Mouse (Mus musculus): ENCODE results near the gene Krtap4-9. TPM values are rescaled to one million over a fixed set of nuclear protein-coding genes. Genes with fewer than 3 reads are reported as not detected.

The Krtap4-9 gene
- polyA plus RNA-seq, 1 experiment: not detected

Other genes starting within 250 kb of the Krtap4-9 start
- gene Krt40, start 242.0 kb upstream of the Krtap4-9 start, polyA plus RNA-seq (2012; rRNA removed): not detected in 2 replicates
- not detected in 2 replicates for gene Krtap3-3, start 234.3 kb upstream of the Krtap4-9 start, polyA plus RNA-seq (2012; rRNA removed)
- not detected in 2 replicates for gene Krtap3-2, start 228.3 kb upstream of the Krtap4-9 start, polyA plus RNA-seq (2012; rRNA removed)
- not detected in 2 replicates for gene Gm11939, start 225.7 kb upstream of the Krtap4-9 start, polyA plus RNA-seq (2012; rRNA removed)
- not detected in 2 replicates for gene Krtap3-1, start 218.6 kb upstream of the Krtap4-9 start, polyA plus RNA-seq (2012; rRNA removed)
- not detected in 2 replicates for gene Krtap1-5, start 204.2 kb upstream of the Krtap4-9 start, polyA plus RNA-seq (2012; rRNA removed)
- gene Krtap1-4, start 201.5 kb upstream of the Krtap4-9 start, polyA plus RNA-seq (2012; rRNA removed): not detected in 2 replicates
- not detected in 2 replicates for gene Krtap1-3, start 193.9 kb upstream of the Krtap4-9 start, polyA plus RNA-seq (2012; rRNA removed)
- gene Krtap9-3, start 187.1 kb upstream of the Krtap4-9 start, polyA plus RNA-seq (2012; rRNA removed): not detected in 2 replicates
- gene Gm11938, start 181.9 kb upstream of the Krtap4-9 start, polyA plus RNA-seq (2012; rRNA removed): not detected in 2 replicates
- gene Gm11937, start 175.0 kb upstream of the Krtap4-9 start, polyA plus RNA-seq (2012; rRNA removed): not detected in 2 replicates
- not detected in 2 replicates for gene Krtap2-4, start 170.4 kb upstream of the Krtap4-9 start, polyA plus RNA-seq (2012; rRNA removed)
- gene Gm11562, start 164.8 kb upstream of the Krtap4-9 start, polyA plus RNA-seq (2012; rRNA removed): not detected in 2 replicates
- not detected in 2 replicates for gene Krtap4-1, start 157.0 kb upstream of the Krtap4-9 start, polyA plus RNA-seq (2012; rRNA removed)
- not detected in 2 replicates for gene Krtap4-2, start 150.1 kb upstream of the Krtap4-9 start, polyA plus RNA-seq (2012; rRNA removed)
- not detected in 2 replicates for gene Krtap4-7, start 141.1 kb upstream of the Krtap4-9 start, polyA plus RNA-seq (2012; rRNA removed)
- not detected in 2 replicates for gene Gm11555, start 135.0 kb upstream of the Krtap4-9 start, polyA plus RNA-seq (2012; rRNA removed)
- not detected in 2 replicates for gene Gm11563, start 126.2 kb upstream of the Krtap4-9 start, polyA plus RNA-seq (2012; rRNA removed)
- not detected in 2 replicates for gene Krtap4-6, start 119.2 kb upstream of the Krtap4-9 start, polyA plus RNA-seq (2012; rRNA removed)
- gene Gm14190, start 94.5 kb upstream of the Krtap4-9 start, polyA plus RNA-seq (2012; rRNA removed): not detected in 2 replicates
- gene Gm14180, start 50.9 kb upstream of the Krtap4-9 start, polyA plus RNA-seq (2012; rRNA removed): not detected in 2 replicates
- not detected in 2 replicates for gene Gm11595, start 12.3 kb upstream of the Krtap4-9 start, polyA plus RNA-seq (2012; rRNA removed)
- gene Krtap4-8, start 4.5 kb upstream of the Krtap4-9 start, polyA plus RNA-seq (2012; rRNA removed): not detected in 2 replicates
- not detected in 2 replicates for gene Gm11596, start 8.3 kb downstream of the Krtap4-9 start, polyA plus RNA-seq (2012; rRNA removed)
- gene Gm11569, start 13.7 kb downstream of the Krtap4-9 start, polyA plus RNA-seq (2012; rRNA removed): not detected in 2 replicates
- gene Gm11554, start 19.2 kb downstream of the Krtap4-9 start, polyA plus RNA-seq (2012; rRNA removed): not detected in 2 replicates
- gene Krtap4-13, start 24.7 kb downstream of the Krtap4-9 start, polyA plus RNA-seq (2012; rRNA removed): not detected in 2 replicates
- gene Gm11564, start 30.5 kb downstream of the Krtap4-9 start, polyA plus RNA-seq (2012; rRNA removed): not detected in 2 replicates
- gene 2300003K06Rik, start 52.9 kb downstream of the Krtap4-9 start, polyA plus RNA-seq (2012; rRNA removed): not detected in 2 replicates
- gene Krtap4-16, start 66.4 kb downstream of the Krtap4-9 start, polyA plus RNA-seq (2012; rRNA removed): not detected in 2 replicates
- not detected in 2 replicates for gene Gm11568, start 72.7 kb downstream of the Krtap4-9 start, polyA plus RNA-seq (2012; rRNA removed)
- not detected in 2 replicates for gene Gm11559, start 79.3 kb downstream of the Krtap4-9 start, polyA plus RNA-seq (2012; rRNA removed)
- not detected in 2 replicates for gene Krtap9-1, start 88.2 kb downstream of the Krtap4-9 start, polyA plus RNA-seq (2012; rRNA removed)
- not detected in 2 replicates for gene Gm11567, start 94.0 kb downstream of the Krtap4-9 start, polyA plus RNA-seq (2012; rRNA removed)
- not detected in 2 replicates for gene Krtap31-1, start 122.7 kb downstream of the Krtap4-9 start, polyA plus RNA-seq (2012; rRNA removed)
- not detected in 2 replicates for gene Gm11565, start 129.6 kb downstream of the Krtap4-9 start, polyA plus RNA-seq (2012; rRNA removed)
- gene Krtap31-2, start 151.1 kb downstream of the Krtap4-9 start, polyA plus RNA-seq (2012; rRNA removed): not detected in 2 replicates
- gene Krtap9-5, start 163.3 kb downstream of the Krtap4-9 start, polyA plus RNA-seq (2012; rRNA removed): not detected in 2 replicates
- not detected in 2 replicates for gene Krtap29-1, start 193.9 kb downstream of the Krtap4-9 start, polyA plus RNA-seq (2012; rRNA removed)
- gene Krtap16-1, start 201.4 kb downstream of the Krtap4-9 start, polyA plus RNA-seq (2012; rRNA removed): not detected in 2 replicates
- 0.30 and 0.80 TPM in 2 replicates for gene Krtap17-1, start 208.8 kb downstream of the Krtap4-9 start, polyA plus RNA-seq (2012; rRNA removed)
- not detected in 2 replicates for gene Krt33a, start 231.0 kb downstream of the Krtap4-9 start, polyA plus RNA-seq (2012; rRNA removed)
- not detected in 2 replicates for gene Krt33b, start 244.7 kb downstream of the Krtap4-9 start, polyA plus RNA-seq (2012; rRNA removed)